Mouse (Mus musculus) heart, embryonic 15.5 days (tissue): ENCODE data around the gene Tma7. TPM values are rescaled to one million over a fixed set of nuclear protein-coding genes. Genes with fewer than 3 reads are reported as not detected.
A peak's percentile ranks its signal among the peaks of the same experiment; 100 is the strongest.

Experiments used
- ATAC-seq: fragments of 200-750 bp; cut with Nextera tagmentation; replicated peaks from 2 replicates; pipeline ENCODE4 v1.8.0; 2017; ENCODE audit warnings: low read depth, moderate TSS enrichment; ENCODE audit not compliant: insufficient number of reproducible peaks, insufficient read depth, low FRiP score
- H3K27ac ChIP-seq: fragments of 300-500 bp; sonication (generic); 2 replicates; pipeline ENCODE4 v1.5.1; 2015; ENCODE audit warnings: mild to moderate bottlenecking, inconsistent platforms
- H3K27me3 ChIP-seq: fragments of 300-500 bp; sonication (generic); 2 replicates; pipeline ENCODE4 v1.6.1; 2015; ENCODE audit warnings: inconsistent platforms
- H3K36me3 ChIP-seq: fragments of 300-500 bp; sonication (generic); 2 replicates; pipeline ENCODE4 v1.6.1; 2015; ENCODE audit warnings: mild to moderate bottlenecking, inconsistent platforms
- H3K4me1 ChIP-seq: fragments of 300-500 bp; sonication (generic); replicated peaks from 2 replicates; pipeline ENCODE4 v1.6.1; 2015; ENCODE audit warnings: inconsistent platforms
- H3K4me2 ChIP-seq: fragments of 300-500 bp; sonication (generic); 2 replicates; pipeline ENCODE4 v1.6.1; 2015; ENCODE audit warnings: inconsistent platforms, mild to moderate bottlenecking, moderate library complexity
- H3K4me3 ChIP-seq: fragments of 300-500 bp; sonication (generic); 2 replicates; pipeline ENCODE4 v1.5.1; 2015; ENCODE audit warnings: mild to moderate bottlenecking, inconsistent platforms
- H3K9ac ChIP-seq: fragments of 300-500 bp; sonication (generic); 2 replicates; pipeline ENCODE4 v1.6.1; 2015; ENCODE audit warnings: mild to moderate bottlenecking, inconsistent platforms
- H3K9me3 ChIP-seq: fragments of 300-500 bp; sonication (generic); replicated peaks from 2 replicates; pipeline ENCODE4 v1.6.1; 2016; ENCODE audit warnings: inconsistent platforms
- WGBS: fragments of 180-500 bp; shearing (Covaris S2); methylation state at CpG from one replicate; pipeline ENCODE4 v1.1.7; 2015; ENCODE audit warnings: mixed read lengths; 5-methylcytosine and 5-hydroxymethylcytosine counted together
- polyA plus RNA-seq: library from polyadenylated mRNA; unstranded; fragments of >200 nt; fragmentation: Nextera tagmentation; extraction: Ambion mirVana; gene quantifications from 2 replicates; pipeline ENCODE4 v1.2.1, GENCODE M21; 2015

The Tma7 gene
- polyA plus RNA-seq, 1 experiment from 2014 or later: 539 TPM

- H3K36me3 ChIP-seq: peaks cover 7% of the 10 kb centered on the region; the same call in 1 of the 2 replicates
- 87% methylated on average over 9 of the region's 9 CpGs for WGBS
- no peak overlapping the region for H3K4me2 ChIP-seq
- H3K9ac ChIP-seq: no peak overlapping the region
- ATAC-seq: no peak
- H3K9me3 ChIP-seq: no peaks in the 10 kb centered on the region
- H3K27ac ChIP-seq: no peak overlapping the region
- H3K4me3 ChIP-seq: no peak overlapping the region
- H3K4me1 ChIP-seq: peaks cover 15% of the 10 kb centered on the region
- no peaks in the 10 kb centered on the region for H3K27me3 ChIP-seq
These were observed 29.7 kb downstream of the Tma7 start for GRCm38 (mm10) chr9:109052490-109053260.

DNA sequence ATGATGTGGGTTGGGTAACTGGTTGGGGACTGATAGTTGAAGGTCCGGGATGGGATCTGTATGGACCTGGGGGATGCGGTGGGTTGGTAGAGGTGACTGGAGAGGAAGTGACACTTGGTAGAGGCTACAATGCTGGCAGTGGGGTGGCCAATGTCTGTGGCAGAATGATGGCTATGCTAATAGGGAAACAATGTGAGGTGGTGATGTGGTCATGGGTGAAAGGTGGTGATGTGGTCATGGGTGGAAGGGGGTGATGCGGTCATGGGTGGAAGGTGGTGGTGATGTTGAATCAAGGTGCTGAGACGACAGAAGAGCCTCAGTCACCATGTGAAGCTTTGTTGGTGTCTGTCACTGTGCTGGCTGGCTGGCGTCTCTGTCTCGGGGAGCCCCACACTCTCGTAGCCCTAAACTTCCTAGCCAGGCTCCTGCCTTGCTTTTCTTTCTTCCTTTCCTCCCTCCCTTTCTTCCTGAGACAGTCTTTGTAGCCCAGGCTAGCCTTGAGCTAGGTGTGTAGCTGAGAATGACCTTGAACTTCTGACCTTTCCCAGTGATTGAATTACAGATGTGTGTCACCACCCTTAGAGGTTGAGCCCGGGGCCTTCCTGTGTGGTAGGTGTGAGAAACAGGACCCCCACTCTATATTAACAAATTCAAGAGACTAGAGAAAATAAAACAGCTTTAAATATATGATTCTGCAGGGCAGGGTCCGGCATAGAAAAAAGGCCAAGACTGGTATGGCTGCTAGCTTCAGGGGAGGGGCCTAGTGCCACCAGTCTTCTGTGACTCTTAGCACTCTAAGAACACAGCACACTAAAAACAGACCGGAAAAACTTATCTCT is 30.5 kb downstream of the Tma7 start:
- H3K9ac ChIP-seq: no peak overlapping the region
- no peaks in the 10 kb centered on the region for H3K27me3 ChIP-seq
- peaks cover 14% of the 10 kb centered on the region for H3K4me1 ChIP-seq
- H3K27ac ChIP-seq: no peak overlapping the region
- no peaks in the 10 kb centered on the region for H3K9me3 ChIP-seq
- no peak for ATAC-seq
- H3K36me3 ChIP-seq: no peaks in the 10 kb centered on the region
- no peak overlapping the region for H3K4me3 ChIP-seq
- no peak overlapping the region for H3K4me2 ChIP-seq
- WGBS: 86% methylated on average over 10 of the region's 10 CpGs

GRCm38 (mm10) chr9:109051011-109051501 is 31.3 kb downstream of the Tma7 start:
- H3K9me3 ChIP-seq: no peaks in the 10 kb centered on the region
- no peaks in the 10 kb centered on the region for H3K36me3 ChIP-seq
- no peak overlapping the region; the same call in 1 of the 2 replicates for H3K4me3 ChIP-seq
- no peak overlapping the region for H3K9ac ChIP-seq
- H3K27me3 ChIP-seq: no peaks in the 10 kb centered on the region
- H3K27ac ChIP-seq: no peak overlapping the region
- H3K4me1 ChIP-seq: peaks cover 14% of the 10 kb centered on the region
- ATAC-seq: no peak
- WGBS: 84% methylated on average over 13 of the region's 13 CpGs
- H3K4me2 ChIP-seq: no peak overlapping the region

GRCm38 (mm10) chr9:109050674-109050997 is 31.8 kb downstream of the Tma7 start:
- H3K9ac ChIP-seq: no peak overlapping the region
- no peaks in the 10 kb centered on the region for H3K27me3 ChIP-seq
- H3K4me2 ChIP-seq: no peak overlapping the region
- peaks cover 14% of the 10 kb centered on the region for H3K4me1 ChIP-seq
- H3K4me3 ChIP-seq: no peak overlapping the region
- no peaks in the 10 kb centered on the region for H3K9me3 ChIP-seq
- no peak for ATAC-seq
- no peaks in the 10 kb centered on the region for H3K36me3 ChIP-seq
- H3K27ac ChIP-seq: no peak overlapping the region
- WGBS: 64% methylated on average over 3 of the region's 3 CpGs

DNA sequence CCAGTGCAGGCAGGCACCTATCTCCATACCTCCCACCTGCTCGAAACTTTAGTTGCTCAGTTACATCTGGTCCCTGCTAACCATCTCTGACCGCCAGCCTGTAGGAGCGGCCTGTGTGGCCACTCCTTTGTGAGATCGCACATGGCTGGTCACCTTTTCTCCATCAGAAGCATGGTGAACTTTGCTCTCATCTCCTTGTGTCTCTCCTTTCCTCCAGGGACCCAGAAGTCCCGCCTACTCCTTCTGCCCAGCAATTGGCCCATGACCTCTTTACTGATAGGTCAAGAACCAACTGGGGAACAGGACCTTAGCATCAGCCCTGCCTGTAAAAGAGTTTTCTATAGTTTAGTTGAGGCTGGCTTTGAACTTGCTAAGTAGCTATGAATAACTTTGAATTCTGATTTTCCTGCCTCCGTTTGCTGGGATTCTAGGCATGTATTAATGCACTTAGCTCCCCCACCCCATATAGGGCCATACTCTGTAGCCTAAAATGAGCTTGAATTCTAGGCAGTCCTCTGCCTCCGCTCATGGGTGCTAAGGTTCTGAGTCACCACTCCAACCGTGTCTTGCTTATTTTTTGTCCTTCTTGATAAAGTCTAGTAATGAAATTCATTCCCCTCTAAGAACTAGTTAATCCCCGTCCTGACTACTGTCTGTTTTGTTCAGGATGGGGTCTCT is 32.3 kb downstream of the Tma7 start:
- Histone ChIP-seq H3K4me3 (no peak overlapping the region), H3K9ac (no peak overlapping the region), H3K27ac (no peak overlapping the region), H3K9me3 (no peaks in the 10 kb centered on the region), H3K36me3 (no peaks in the 10 kb centered on the region), H3K27me3 (no peaks in the 10 kb centered on the region), H3K4me2 (no peak overlapping the region), H3K4me1 (peaks cover 9% of the 10 kb centered on the region)
- 80% methylated on average over 9 of the region's 9 CpGs for WGBS
- no peak for ATAC-seq

DNA sequence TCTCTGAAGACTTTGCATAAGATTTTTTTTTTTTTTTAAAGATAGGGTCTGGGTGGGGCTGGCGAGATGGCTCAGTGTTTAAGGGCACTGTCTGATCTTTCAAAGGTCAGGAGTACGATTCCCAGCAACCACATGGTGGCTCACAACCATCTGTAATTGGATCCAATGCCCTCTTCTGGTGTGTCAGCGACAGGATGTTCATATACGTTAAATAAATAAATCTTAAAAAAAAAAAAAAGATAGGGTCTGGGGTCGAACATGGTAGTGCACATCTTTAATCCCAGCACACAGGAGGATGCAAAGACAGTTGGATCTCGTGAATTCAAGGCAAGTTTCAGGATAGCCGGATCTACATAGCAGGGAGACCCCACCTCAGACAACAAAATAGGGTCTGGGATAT is 33.1 kb downstream of the Tma7 start:
- H3K9me3 ChIP-seq: no peaks in the 10 kb centered on the region
- H3K27ac ChIP-seq: no peak overlapping the region
- WGBS: 81% methylated on average over 7 of the region's 7 CpGs
- no peak overlapping the region for H3K4me3 ChIP-seq
- H3K4me1 ChIP-seq: peaks cover under 1% of the 10 kb centered on the region
- H3K4me2 ChIP-seq: no peak overlapping the region
- H3K36me3 ChIP-seq: peaks cover 3% of the 10 kb centered on the region; the same call in 1 of the 2 replicates
- H3K27me3 ChIP-seq: no peaks in the 10 kb centered on the region
- H3K9ac ChIP-seq: no peak overlapping the region
- no peak for ATAC-seq

GRCm38 (mm10) chr9:109046306-109046705 is 36.1 kb downstream of the Tma7 start:
- Histone ChIP-seq H3K27ac (no peak overlapping the region), H3K4me1 (peaks cover 5% of the 10 kb centered on the region), H3K4me2 (no peak overlapping the region), H3K4me3 (no peak overlapping the region), H3K9ac (no peak overlapping the region), H3K9me3 (no peaks in the 10 kb centered on the region), H3K27me3 (no peaks in the 10 kb centered on the region), H3K36me3 (peaks cover 5% of the 10 kb centered on the region; the same call in 1 of the 2 replicates)
- 33% methylated on average over 5 of the region's 5 CpGs for WGBS
- no peak for ATAC-seq

DNA sequence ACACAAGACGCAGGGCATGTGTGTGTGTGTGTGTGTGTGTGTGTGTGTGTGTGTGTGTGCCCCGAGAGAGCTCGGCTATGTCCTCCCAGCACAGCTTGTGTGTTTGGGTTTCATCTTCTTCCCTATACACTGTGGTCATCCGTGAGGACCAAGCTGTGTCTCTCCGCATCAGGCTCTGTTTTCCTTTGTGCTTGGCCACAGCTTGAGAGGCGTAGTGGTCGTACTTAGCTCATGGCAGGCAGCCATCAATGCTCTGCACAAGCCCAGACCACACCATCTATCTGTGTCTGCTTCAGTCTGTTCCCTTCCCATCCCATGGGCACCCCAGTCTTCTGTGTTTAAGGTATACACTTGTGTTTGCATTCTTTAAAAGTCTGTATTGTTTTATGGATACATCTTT is 41.0 kb downstream of the Tma7 start:
- H3K4me2 ChIP-seq: peak overlapping the region; percentile 81
- H3K9ac ChIP-seq: no peak overlapping the region
- peak overlapping the region; percentile 85; the same call in 1 of the 2 replicates for H3K4me3 ChIP-seq
- 28% methylated on average over 7 of the region's 7 CpGs for WGBS
- H3K27me3 ChIP-seq: no peaks in the 10 kb centered on the region
- no peaks in the 10 kb centered on the region for H3K9me3 ChIP-seq
- ATAC-seq: no peak
- no peak overlapping the region for H3K27ac ChIP-seq
- H3K4me1 ChIP-seq: peaks cover 38% of the 10 kb centered on the region
- H3K36me3 ChIP-seq: peaks cover 5% of the 10 kb centered on the region; the same call in 1 of the 2 replicates

DNA sequence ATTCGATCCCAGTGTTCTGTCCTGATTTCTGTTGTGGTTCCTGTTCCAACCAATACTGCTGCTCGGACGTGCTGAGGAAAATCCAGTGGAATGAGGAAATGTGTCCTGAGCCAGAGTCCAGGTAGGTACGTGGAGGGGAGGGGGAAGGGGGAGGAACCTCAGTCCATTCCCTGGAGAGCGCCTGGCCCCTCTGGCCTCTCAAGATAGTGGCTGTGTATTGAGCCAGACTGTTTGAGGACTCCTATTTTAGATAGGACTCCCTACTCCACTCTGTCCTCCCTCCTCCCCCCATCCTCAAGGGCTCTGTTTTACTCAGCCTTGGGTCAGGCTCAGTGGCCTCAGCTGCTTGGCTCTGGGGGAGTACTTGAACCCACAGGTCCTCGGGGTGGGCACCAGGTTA is 41.5 kb downstream of the Tma7 start:
- Histone ChIP-seq H3K27ac (no peak overlapping the region), H3K36me3 (peaks cover 5% of the 10 kb centered on the region; the same call in 1 of the 2 replicates), H3K4me2 (peak overlapping the region; percentile 81), H3K9me3 (no peaks in the 10 kb centered on the region), H3K4me3 (peak overlapping the region; percentile 85; the same call in 1 of the 2 replicates), H3K27me3 (no peaks in the 10 kb centered on the region), H3K4me1 (peaks cover 38% of the 10 kb centered on the region), H3K9ac (0 out of 2 replicates have a peak overlapping the region, but pooled peaks have one; percentile 10)
- WGBS: 33% methylated on average over 6 of the region's 6 CpGs
- no peak for ATAC-seq

GRCm38 (mm10) chr9:109040216-109040615 is 42.2 kb downstream of the Tma7 start:
- Histone ChIP-seq H3K27ac (no peak overlapping the region), H3K36me3 (peaks cover 5% of the 10 kb centered on the region; the same call in 1 of the 2 replicates), H3K27me3 (no peaks in the 10 kb centered on the region), H3K4me2 (peak overlapping the region; percentile 81), H3K9ac (0 out of 2 replicates have a peak overlapping the region, but pooled peaks have one; percentile 10), H3K9me3 (no peaks in the 10 kb centered on the region), H3K4me1 (peaks cover 38% of the 10 kb centered on the region), H3K4me3 (peak overlapping the region; percentile 85)
- 80% methylated on average over 8 of the region's 8 CpGs for WGBS
- no peak for ATAC-seq

DNA sequence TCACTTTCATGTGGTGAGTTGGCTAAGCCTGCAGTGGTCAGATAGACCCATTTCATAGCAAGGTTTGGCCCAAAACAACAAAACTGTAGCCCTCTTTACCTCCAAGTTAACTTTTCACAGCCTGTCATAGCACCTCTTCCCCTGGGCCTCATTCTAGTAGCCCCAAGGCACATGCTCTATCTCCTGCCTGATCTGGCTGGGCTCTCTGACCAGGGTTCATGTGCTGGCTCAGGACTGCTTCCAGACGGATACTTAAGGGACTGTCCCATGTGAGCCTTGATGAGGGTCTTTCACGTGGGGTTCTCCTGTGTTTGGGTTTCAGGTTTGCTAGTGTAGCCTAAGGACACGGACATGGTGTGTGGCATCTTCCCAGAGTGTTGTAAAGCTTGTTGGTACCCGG is 42.7 kb downstream of the Tma7 start:
- peaks cover 5% of the 10 kb centered on the region; the same call in 1 of the 2 replicates for H3K36me3 ChIP-seq
- 73% methylated on average over 4 of the region's 4 CpGs for WGBS
- no peak overlapping the region; the same call in 1 of the 2 replicates for H3K9ac ChIP-seq
- H3K4me2 ChIP-seq: peak overlapping the region; percentile 81
- H3K4me3 ChIP-seq: peak overlapping the region; percentile 85
- H3K9me3 ChIP-seq: no peaks in the 10 kb centered on the region
- no peaks in the 10 kb centered on the region for H3K27me3 ChIP-seq
- H3K27ac ChIP-seq: peak overlapping the region; percentile 86
- no peak for ATAC-seq
- peaks cover 38% of the 10 kb centered on the region for H3K4me1 ChIP-seq
